Mouse (Mus musculus) lung, postnatal 25 days (tissue): Measurements from ENCODE around the gene Plk3.
A peak's percentile ranks its signal among the peaks of the same experiment; 100 is the strongest.
"Not testable (repeated sequence)": the region's sequence is repeated elsewhere in the genome, so short reads cannot be mapped to it uniquely, and the experiment has no call there.

ENCODE experiments used
- DNase-seq: peaks from one replicate; pipeline ENCODE4 v3.0.0; 2022; ENCODE audit warnings: low spot score

The Plk3 gene

DNA sequence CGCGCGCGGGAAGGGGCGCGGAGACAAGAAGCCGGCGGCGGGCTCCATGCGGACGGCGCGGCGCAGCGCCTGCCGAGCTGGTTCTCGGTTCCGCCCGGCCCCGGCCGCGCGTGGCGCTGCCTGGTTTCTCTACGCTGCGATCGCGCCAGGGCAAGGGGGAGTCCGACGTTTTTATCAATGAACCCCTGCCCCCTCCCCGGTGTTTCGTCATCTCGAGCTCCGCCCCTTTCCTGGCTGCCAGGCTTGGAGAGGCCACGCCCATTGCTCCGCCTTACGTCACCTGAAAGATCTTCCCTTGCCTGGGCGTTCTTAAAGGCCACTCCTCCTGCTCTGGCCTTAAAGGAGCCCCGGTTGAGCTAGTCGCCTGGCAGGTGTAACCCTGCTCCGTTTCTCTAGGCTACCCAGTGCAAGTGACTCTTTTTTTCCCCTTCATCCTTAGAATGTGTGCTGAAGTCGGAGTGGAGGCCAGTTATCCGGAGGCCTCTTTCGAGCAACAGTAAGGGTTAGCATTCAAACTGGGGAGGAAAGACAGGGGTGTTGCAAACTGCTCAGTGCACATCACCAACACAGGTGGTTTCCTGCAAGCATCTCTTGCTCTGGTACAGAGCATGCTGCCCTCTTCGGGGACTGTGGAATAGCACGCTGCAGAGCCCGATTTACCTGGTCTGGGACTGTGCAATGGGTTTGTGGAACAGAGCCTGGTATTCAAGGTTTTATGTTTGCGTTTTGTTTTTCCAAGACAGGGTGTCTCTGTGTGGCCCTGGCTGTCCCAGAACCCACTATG is at the start of gene Plk3:
Gene Plk3 (minus strand): TSS at position 147 of the 784 bp plus-strand sequence.
- DNase-seq, result peak; percentile 97

DNA sequence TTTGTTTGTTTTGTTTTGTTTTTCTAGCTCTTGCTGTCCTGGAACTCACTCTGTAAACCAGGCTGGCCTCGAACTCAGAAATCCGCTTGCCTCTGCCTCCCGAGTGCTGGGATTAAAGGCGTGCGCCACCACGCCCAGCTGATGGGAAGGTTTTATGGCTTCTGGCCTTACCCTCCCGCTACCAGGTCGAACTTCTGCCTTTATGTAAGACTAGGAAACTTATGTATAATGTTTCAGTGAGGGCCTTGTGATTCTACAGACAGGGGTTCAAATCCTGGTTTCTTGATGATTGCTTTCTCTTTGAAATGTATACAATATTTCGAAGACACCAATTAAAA is 49.0 kb upstream of the Plk3 start:
- not testable (repeated sequence) for DNase-seq

DNA sequence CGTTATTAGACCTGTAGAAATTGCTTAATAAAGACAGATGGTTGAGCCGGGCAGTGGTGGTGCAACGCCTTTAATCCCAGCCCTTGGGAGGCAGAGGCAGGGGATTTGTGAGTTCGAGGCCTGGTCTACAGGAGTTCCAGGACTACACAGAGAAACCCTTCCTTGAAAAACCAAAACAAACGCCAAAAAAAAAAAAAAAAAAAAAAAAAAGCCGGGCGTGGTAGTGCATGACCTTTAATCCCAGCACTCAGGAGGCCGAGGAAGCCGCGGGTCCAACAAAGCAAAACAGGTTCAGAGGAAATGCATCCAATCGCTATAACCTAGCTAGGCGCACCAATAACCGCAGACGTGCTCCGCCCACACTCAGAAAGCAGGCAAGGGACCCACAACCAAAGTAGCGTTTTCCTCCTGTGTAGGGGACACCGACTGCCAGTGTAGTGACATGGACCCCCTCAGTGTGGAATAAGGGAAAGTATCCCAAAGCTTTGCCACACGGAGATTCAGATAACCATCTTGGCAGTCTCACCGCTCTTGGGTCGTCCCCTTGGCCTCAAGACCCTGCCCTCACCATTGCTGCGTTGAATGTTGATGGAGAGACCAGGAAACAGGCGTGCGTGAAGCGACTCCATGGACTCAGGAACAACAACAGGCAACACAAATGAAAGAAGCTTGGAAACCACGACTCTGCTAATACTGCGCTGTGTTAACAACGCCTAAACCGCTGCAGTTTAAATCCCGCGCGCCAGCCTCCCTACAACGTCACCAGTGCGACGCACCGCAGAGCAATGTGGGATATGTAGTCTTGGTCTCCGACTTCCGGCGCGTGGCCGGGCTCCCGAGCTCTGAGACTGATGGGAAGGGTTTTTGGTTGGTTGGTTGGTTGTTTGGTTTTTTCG is 48.3 kb upstream of the Plk3 start, which contains the start of gene Kif2c:
Gene Kif2c (minus strand): TSS at position 777 of the 896 bp plus-strand sequence.
- DNase-seq, result peak; percentile 92

DNA sequence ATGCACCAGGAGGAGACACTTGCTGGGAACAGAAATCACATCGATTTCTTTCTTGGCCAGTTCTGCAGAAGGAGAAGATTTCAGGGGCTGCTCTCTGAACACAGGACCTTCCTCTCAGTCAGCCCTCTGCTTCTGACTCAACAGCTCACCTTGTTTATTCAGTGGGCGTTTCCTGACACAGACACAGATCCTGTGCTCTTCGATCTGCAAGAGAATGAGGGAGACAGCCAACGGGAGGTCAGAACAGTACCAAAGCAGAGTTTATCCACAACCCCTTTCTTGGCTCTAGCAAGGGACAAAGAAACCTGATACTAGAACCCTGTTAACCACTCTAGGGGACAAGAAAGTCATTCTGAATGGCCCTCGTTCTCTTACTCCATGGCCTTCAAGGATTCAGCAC is 36.2 kb upstream of the Plk3 start:
- no peak for DNase-seq

DNA sequence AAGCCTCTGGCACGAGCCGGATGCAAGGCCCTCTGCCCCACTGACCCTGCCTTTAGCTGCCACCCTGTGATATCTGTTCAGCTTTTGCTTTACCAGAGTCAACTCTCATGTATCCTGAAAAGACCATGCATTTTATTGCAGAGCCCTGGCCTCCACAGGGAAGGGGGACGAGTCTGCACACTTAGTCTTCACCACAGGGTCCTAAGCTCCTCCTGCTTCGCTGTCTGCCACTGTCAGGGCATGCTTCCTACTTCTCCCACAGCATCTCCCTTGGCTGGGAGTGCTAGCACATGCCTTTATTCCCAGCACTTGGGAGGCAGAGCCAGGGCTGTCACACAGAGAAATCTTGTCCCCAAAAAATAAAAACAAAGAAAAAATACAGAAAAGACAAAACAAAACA is 27.4 kb upstream of the Plk3 start:
- DNase-seq, result no peak

DNA sequence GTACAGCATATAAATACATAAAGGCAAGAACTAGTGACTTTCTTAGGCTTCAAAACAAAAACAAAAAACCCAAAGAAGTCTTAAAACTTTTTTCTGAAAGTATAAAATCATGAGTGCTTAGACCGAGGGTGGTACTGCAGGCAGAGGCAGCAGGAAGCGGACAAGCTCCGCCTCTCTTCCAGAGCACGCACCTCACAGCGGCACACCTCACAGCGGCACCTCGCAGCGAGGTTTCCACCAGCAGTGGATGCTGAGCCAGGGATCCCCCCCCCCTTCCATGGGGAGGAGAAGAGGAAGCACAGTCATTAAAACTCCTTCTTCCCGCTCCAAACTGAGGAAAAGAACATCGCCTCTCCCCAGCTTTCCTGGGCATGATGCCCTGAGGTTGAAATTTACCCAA is 25.9 kb upstream of the Plk3 start:
- DNase-seq, result no peak

DNA sequence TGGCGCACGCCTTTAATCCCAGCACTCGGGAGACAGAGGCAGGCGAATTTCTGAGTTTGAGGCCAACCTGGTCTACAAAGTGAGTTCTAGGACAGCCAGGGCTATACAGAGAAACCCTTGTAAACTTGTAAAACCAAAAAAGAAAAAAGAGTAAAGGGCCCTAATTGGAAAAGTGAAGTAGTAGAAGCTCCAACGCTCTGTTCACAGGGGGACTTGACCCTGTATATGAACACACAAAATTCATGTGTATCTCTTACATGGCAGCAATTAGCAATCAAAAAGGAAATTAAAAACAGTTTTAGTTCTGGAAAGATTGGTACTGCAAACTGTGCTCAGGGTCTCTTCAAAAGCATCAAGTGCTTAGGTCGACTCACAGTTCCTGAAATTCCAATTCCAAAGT is 22.6 kb upstream of the Plk3 start:
- no peak for DNase-seq

DNA sequence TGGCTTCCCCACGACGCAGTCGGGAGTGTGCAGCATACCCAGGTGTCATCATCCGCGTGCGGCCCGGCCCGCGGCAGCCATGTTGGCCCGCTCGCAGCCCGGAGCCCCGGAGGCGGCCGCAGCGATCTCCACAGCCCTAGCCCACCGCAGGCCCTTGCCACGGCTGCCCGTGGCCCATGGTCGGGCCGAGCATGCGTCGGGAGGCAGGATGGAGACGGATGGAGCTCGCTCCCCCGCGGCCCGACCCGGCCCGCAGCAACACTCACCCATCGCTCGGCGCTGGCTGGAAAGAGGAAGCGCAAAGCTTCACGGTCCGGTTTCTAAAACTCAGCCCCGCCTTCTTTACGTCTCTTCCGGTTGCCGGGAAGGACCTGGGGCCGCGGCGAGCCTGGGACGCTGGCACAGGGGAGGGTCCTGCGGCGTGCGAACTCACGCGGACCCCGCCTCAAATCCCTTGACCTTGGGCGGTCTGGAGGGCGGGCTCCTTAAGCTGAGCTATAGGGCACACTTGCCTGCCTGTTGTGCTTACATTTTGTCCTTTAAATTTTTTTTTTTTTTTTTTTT is 22.1 kb upstream of the Plk3 start, which contains the start of gene Rps8:
Gene Rps8 (minus strand): TSS at position 452 of the 564 bp plus-strand sequence.
- DNase-seq, result peak; percentile 91

DNA sequence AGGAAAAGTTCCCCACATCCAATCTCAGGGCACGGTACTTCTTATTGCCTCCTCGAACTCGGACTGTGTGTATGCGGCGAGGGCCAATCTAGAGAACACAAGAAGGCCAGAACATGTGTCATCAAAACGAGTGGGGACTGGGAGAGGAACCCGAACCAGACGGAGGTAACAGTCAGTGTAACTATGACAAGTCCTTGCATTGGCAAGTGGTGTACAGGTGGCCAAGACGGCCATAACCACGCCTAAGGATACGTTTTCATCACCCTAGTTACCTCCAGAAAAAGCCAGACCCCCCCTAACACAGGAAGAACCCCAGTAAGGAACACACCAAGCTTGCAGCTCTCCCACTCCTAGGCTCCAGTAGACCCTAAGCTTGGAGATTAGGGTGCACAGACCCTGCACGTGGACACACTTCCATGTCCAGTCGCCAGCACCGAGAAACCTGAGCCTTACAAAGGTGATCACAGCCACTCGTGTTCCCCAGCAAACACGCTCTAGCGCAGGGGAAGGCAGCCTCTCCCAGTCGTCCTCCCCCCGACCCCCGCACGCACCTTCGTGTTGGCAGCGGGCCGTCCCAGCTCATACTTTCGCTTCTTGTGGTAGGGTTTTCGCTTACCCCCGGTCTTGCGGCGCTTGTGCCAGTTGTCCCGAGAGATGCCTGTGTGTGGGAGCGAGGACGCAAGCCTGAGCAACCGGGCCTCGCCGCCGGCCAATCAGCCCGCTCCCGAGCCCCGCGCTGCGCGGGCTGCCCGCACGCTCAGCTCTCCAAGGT is 21.4 kb upstream of the Plk3 start:
- DNase-seq, result no peak

DNA sequence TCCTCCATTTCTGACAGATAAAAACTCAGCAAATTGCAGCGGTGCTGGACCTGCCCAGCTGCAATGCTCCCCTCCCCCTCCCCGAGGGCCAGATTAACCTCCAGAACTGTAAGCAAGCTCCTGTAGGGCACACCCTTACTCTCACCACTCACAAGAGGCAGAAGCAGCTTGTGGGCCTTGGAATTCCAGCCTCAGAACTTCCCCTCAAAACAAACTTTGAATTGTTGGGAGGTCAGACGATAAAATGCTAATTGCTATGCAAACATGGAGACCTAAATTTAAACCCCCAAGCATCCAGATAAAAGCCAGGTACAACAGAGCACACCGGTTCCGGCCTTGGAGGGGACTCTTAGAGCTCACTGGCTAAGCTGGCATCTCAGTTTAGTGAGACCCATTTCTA is 19.0 kb upstream of the Plk3 start:
- no peak for DNase-seq

DNA sequence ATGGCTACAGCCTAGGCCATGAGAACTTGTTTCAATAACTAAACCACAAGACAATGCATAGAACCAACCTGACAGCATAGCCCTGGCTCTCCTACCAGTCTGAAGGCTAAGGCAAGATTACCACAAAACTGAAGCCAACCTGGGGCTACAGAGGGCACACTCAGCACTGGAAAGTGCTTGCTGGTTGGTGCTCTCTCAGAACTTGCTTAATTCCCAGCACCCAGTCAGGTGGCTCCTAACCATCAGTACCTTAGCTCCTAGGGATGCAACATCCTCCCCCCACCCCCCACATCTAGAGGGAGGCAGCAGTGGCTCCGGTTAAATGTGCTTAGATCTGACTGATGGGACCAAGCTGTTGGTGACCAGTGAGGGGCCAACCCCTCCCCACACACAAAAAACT is 17.7 kb upstream of the Plk3 start:
- no peak for DNase-seq

DNA sequence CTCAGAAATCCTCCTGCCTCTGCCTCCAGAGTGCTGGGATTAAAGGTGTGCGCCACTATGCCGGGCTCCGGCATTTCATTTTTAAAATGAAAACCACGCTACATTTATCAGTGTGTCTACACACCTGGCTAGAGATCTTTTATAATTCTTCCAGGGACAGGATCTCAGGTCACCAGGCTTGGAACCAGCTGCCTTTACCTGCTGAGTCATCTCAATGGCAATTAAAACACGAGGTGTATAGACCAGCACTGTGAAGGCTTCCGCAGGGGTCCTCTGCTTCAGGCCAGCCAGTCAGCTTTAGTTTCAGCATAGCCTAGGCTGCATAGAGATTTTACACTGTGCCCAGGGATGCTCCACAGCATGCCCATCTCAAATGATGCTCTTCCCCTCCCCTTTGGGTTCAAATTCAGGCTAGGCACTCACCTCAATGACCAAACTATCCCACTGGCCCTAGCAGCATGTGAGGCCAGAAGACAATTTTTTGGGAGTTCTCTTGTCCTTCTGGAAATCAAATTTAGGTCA is 16.5 kb upstream of the Plk3 start:
- DNase-seq, result no peak

DNA sequence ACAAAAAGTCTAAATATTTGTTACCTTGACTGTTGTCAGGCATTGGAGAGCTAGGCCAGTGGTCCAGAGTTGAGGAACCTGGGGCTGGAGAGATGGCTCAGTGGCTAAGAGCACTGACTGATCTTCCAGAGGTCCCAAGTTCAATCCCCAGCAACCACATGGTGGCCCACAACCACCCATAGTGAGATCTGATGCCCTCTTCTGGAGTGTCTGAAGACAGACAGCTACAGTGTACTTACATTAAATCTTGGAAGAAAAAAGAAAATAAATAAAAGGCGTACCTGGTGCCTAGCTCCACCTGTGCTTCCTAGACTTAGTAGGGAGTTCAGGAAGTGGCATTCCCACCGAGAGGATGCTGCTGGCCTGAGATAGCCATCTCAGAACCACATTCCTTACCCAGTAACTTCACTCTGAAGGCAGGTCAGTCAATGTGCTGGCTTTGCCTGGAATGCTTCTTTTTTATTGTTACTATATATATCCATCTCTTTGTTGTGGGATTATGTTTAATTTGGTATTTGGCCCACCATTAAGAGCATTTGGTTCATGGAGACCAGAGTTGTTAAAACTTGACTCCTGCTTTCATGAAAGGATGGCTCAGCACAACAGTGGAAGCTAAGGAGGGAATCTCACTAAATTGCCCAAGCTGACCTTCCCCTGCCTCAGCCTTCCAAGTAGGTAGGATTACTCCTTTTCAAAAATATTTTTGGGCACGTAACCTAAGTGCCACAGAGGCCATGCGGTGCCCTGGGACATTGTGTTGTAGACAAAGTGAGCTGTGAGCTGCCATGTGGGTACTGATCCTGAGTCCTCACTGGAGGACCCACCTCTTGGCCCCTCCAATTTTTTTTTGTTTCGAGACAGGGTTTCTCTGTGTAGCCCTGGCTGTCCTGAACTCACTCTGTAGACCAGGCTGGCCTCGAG is 15.8 kb upstream of the Plk3 start:
- no peak for DNase-seq

DNA sequence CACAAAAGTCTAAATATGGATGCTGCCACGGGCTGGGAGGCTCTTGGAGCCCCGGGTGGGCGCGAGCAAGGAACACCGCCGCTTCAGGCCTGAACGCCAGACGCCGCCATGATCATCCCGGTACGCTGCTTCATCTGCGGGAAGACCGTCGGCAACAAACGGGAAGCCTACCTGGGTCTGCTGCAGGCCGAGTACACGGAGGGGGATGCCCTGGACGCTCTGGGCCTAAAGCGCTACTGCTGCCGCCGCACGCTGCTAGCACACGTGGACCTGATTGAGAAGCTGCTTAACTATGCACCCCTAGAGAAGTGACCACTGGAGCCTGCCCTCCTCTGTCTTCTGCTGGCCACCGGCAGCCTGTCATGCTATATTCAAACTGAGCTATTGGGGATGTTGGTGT is 15.1 kb upstream of the Plk3 start:
- DNase-seq, result no peak

DNA sequence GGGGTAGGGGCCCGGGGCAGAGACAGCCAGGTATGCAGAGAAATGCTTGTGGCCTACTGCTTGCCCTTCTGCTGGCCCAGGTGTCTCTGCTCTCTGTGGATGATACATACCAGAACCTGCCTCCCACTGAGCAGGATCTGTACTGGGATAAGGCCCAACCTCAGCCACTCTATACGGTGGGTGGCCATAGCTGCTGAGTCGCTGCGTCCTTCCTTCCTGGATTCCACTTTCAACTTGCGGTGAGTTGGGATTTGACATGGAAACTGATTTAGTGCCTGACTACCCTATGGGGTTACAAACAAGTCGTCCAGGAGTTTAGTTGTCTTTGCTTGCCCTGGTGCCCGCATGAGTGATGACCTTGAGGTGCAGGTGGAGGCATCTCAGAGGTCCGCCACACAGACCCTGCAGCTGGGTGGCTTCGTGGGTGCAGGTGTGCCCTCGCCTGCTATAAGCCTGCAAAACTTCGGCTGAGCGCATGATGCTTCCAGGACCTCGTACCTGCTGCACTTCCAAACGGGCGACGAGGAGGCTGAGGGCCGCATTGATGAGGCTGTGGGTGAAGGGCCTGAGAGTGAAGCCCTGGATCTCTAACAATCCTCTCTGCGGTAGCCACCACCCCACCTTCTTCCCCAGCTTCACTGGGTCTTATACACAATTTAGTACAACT is 14.4 kb upstream of the Plk3 start:
- no peak for DNase-seq

DNA sequence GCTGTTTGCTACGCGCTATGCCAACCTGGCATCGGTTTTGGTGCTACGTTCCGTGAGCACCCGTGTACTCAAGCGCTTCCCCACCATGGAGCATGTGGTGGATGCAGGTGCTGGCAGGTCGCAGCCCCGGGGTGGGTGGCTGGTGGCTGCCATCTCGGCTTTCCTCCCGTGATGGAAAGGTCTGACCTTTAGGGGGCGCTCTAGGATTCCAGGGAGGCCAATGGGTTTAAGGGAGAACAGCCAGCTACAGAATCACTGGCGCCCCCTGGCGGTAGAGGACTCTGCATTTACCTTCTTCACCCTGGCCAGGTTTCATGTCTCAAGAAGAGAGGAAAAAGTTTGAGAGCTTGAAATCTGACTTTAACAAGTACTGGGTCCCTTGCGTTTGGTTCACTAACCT is 12.4 kb upstream of the Plk3 start:
- DNase-seq, result peak; percentile 90

DNA sequence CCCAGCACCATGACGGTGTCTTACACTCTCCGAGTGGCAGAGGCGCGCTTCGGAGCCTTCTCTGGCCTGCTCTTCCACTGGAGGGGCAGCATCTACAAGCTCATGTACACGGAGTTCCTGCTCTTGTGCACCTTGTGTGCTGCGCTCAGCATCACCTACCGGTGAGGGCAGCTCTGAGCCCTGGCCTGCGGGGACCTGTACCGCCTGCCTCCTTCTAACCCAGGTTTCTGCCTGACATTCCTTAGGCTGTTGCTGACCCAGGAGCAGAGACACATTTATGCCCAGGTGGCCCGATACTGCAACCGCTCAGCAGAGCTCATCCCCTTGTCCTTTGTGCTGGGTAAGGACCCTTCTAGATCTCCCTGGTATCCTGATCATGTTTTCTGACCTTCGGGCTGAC is 11.5 kb upstream of the Plk3 start:
- DNase-seq, result no peak

DNA sequence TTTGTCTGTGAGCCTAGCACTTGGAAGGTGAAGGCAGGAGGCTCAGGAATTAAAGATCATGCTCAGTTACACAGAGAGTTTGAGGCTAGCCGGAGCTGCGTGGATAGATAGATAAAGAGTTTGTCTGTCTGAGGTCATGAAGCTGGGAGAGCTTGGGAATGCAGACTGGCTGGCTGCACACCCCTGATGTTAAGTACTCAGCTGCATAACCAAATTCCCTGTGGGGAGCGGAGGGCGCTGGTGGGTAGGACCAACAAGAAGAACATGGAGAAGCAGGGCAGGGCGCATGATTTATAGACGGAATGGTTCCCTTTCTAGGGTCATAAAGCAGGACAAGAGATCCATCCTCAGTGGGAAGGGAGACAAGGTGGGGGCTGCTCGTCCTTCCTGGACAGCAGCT is 9.3 kb upstream of the Plk3 start:
- DNase-seq, result no peak

DNA sequence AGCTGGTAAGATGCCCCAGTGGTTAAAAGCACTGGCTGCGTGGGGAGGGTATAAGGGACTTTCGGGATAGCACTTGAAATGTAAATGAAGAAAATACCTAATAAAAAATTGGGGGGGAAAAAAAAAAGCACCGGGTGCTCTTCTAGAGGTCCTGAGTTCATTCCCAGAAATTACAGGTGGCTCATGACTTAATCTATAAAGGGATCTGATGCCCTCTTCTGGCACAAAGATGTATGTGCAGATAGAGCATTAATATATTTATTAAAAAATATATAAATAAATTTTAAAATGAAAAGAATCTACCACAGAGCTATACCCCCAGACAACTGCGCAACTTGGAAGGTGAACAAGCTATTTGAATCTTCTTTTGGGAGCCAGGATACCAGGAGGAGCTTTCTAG is 6.8 kb upstream of the Plk3 start:
- no peak for DNase-seq

DNA sequence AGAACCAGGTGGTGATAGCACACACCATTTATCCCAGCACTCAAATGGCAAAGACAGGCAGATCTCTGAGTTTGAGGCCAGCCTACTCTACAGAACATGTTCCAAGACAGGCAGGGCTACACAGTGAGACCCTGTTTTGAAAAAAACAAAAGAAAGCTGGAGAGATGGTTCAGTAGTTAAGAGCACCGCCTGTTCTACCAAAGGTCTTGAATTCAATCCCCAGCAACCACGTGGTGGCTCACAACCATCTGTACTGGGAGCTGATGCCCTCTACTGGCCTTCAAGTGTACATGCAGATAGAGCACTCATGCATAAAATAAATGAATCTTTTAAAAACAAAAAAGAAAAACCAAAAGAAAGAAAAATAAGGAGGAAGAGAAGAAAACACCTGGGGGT is 5.5 kb upstream of the Plk3 start:
- DNase-seq, result peak; percentile 61
